Mouse (Mus musculus): Measurements from ENCODE around the gene Kank3.

Gene Kank3

GRCm38 (mm10) chr17:33822436-33822959, 12.2 kb downstream of the Kank3 start:
- CTCF ChIA-PET = interaction anchor here in 2 of 4 experiments (0.6 to 1.1 kb wide), 2 partner anchors 9 to 51 kb away, joined by 3 read pairs; no protein-coding TSS in a partner anchor
- POLR2A ChIA-PET = interaction anchor here (0.6 to 19.5 kb wide), 53 partner anchors 7 to 223 kb away, joined by 3 to 544 read pairs (median 6); partner anchors contain the start of genes Cd320 (in 3 of the 4), Kank3 (in 3 of the 4), B3galt4 (in 2 of the 4) and Daxx (in 2 of the 4)

GRCm38 (mm10) chr17:33823171-33823570, 12.9 kb downstream of the Kank3 start:
- ChIA-PET POLR2A (interaction anchor here (0.6 to 19.5 kb wide), 79 partner anchors 7 to 1455 kb away, joined by 3 to 544 read pairs (median 8); partner anchors contain the start of genes Angptl4 (in 3 of the 4), Daxx (in 3 of the 4), Kank3 (in 3 of the 4) and Rab11b (in 3 of the 4)), CTCF (interaction anchor here in 1 of 4 experiments (1.1 kb wide), 1 partner anchor 10 kb away, joined by 3 read pairs; no protein-coding TSS in a partner anchor)

GRCm38 (mm10) chr17:33824084-33824996, 14.0 kb downstream of the Kank3 start, which contains the start of the genes Rps28 and Ndufa7:
Gene Rps28 (minus strand): TSS chr17:33824562.
Gene Ndufa7 (plus strand): TSS chr17:33824572.
- ChIA-PET CTCF (interaction anchor here in 3 of 4 experiments (0.6 to 2.1 kb wide), 6 partner anchors 41 to 430 kb away, joined by 3 to 6 read pairs (median 4); partner anchors contain the start of gene Zfp101 (in 1 of the 3)), POLR2A (interaction anchor here (0.5 to 19.5 kb wide), 179 partner anchors 9 to 1470 kb away, joined by 3 to 544 read pairs (median 4); partner anchors contain the start of genes Angptl4 (in 3 of the 4), B3galt4 (in 3 of the 4), Cd320 (in 3 of the 4) and Daxx (in 3 of the 4))

GRCm38 (mm10) chr17:33824997-33825330, 14.6 kb downstream of the Kank3 start:
- ChIA-PET CTCF (interaction anchor here in 2 of 4 experiments (0.6 to 2.1 kb wide), 5 partner anchors 40 to 431 kb away, joined by 3 to 5 read pairs (median 4); partner anchors contain the start of gene Zfp101 (in 1 of the 2)), POLR2A (interaction anchor here (0.5 to 19.5 kb wide), 136 partner anchors 9 to 1471 kb away, joined by 3 to 544 read pairs (median 5); partner anchors contain the start of genes Angptl4 (in 3 of the 4), B3galt4 (in 3 of the 4), Daxx (in 3 of the 4) and Kank3 (in 3 of the 4))

- ChIA-PET POLR2A (interaction anchor here (0.9 to 19.5 kb wide), 59 partner anchors 10 to 332 kb away, joined by 3 to 544 read pairs (median 10); partner anchors contain the start of genes Kank3 (in 3 of the 4), Tapbp (in 3 of the 4), Zbtb22 (in 3 of the 4) and Angptl4 (in 2 of the 4)), CTCF (interaction anchor here in 2 of 4 experiments (0.6 to 2.1 kb wide), 4 partner anchors 40 to 101 kb away, joined by 3 to 4 read pairs (median 4); no protein-coding TSS in a partner anchor)
Measured at GRCm38 (mm10) chr17:33825462-33825861, 15.1 kb downstream of the Kank3 start.

- POLR2A ChIA-PET = interaction anchor here (0.5 to 19.5 kb wide), 30 partner anchors 10 to 836 kb away, joined by 3 to 544 read pairs (median 4); partner anchors contain the start of genes Cd320 (in 3 of the 4), Kank3 (in 3 of the 4), March2 (in 1 of the 4) and Rab11b (in 1 of the 4)
- CTCF ChIA-PET = interaction anchor here (0.5 to 1.1 kb wide), 20 partner anchors 8 to 440 kb away, joined by 3 to 7 read pairs (median 3); partner anchors contain the start of genes B3galt4 (in 1 of the 4), Cd320 (in 1 of the 4) and Rab11b (in 1 of the 4)
Measured at GRCm38 (mm10) chr17:33826850-33827249, 16.5 kb downstream of the Kank3 start.

GRCm38 (mm10) chr17:33828892-33829291, 18.6 kb downstream of the Kank3 start:
- CTCF ChIA-PET = interaction anchor here in 1 of 4 experiments (0.8 kb wide), 1 partner anchor 37 kb away, joined by 3 read pairs; no protein-coding TSS in a partner anchor
- POLR2A ChIA-PET = interaction anchor here in 3 of 4 experiments (0.6 to 19.5 kb wide), 19 partner anchors 9 to 150 kb away, joined by 3 to 544 read pairs (median 4); partner anchors contain the start of genes Kank3 (in 2 of the 3), Rab11b (in 2 of the 3), Angptl4 (in 1 of the 3) and Cd320 (in 1 of the 3)

GRCm38 (mm10) chr17:33829561-33829960, 19.2 kb downstream of the Kank3 start:
- POLR2A ChIA-PET = interaction anchor here in 3 of 4 experiments (0.6 to 19.5 kb wide), 16 partner anchors 10 to 132 kb away, joined by 3 to 544 read pairs (median 4); partner anchors contain the start of genes Kank3 (in 2 of the 3), Rab11b (in 2 of the 3), Cd320 (in 1 of the 3) and Rps18 (in 1 of the 3)
- CTCF ChIA-PET = interaction anchor here in 1 of 4 experiments (0.6 kb wide), 1 partner anchor 1339 kb away, joined by 4 read pairs; no protein-coding TSS in a partner anchor

GRCm38 (mm10) chr17:33842966-33843795, 32.9 kb downstream of the Kank3 start, which contains the start of gene Cd320:
Gene Cd320 (plus strand): TSS chr17:33843091.
- CTCF ChIA-PET = interaction anchor here in 2 of 4 experiments (0.7 to 1.9 kb wide), 8 partner anchors 17 to 150 kb away, joined by 3 to 5 read pairs (median 4); no protein-coding TSS in a partner anchor
- POLR2A ChIA-PET = interaction anchor here in 3 of 4 experiments (0.6 to 20.8 kb wide), 29 partner anchors 9 to 214 kb away, joined by 3 to 449 read pairs (median 4); partner anchors contain the start of genes Ndufa7 (in 3 of the 3), Rps28 (in 3 of the 3), Rps18 (in 2 of the 3) and Vps52 (in 2 of the 3)

- CTCF ChIA-PET = interaction anchor here in 3 of 4 experiments (0.6 to 1.9 kb wide), 4 partner anchors 17 to 1838 kb away, joined by 3 to 5 read pairs (median 4); no protein-coding TSS in a partner anchor
- POLR2A ChIA-PET = interaction anchor here in 3 of 4 experiments (0.6 to 20.8 kb wide), 21 partner anchors 9 to 215 kb away, joined by 3 to 449 read pairs (median 4); partner anchors contain the start of genes Ndufa7 (in 2 of the 3), Rps28 (in 2 of the 3), Pfdn6 (in 1 of the 3) and Rps18 (in 1 of the 3)
Measured at GRCm38 (mm10) chr17:33844196-33844595, 33.9 kb downstream of the Kank3 start.

GRCm38 (mm10) chr17:33848139-33848538, 37.8 kb downstream of the Kank3 start:
- ChIA-PET POLR2A (interaction anchor here in 3 of 4 experiments (0.6 to 20.8 kb wide), 6 partner anchors 9 to 452 kb away, joined by 3 to 449 read pairs (median 6); partner anchors contain the start of genes Ndufa7 (in 2 of the 3), Rps28 (in 2 of the 3), Rps18 (in 1 of the 3) and Vps52 (in 1 of the 3)), CTCF (interaction anchor here in 1 of 4 experiments (0.6 kb wide), 1 partner anchor 144 kb away, joined by 3 read pairs; no protein-coding TSS in a partner anchor)

- POLR2A ChIA-PET = interaction anchor here in 3 of 4 experiments (1.0 to 20.8 kb wide), 3 partner anchors 14 to 29 kb away, joined by 3 to 449 read pairs (median 4); partner anchors contain the start of genes Rps28 (in 2 of the 3) and Ndufa7 (in 1 of the 3)
- CTCF ChIA-PET = no interaction called here
Measured at GRCm38 (mm10) chr17:33851331-33851730, 41.0 kb downstream of the Kank3 start.

GRCm38 (mm10) chr17:33857816-33858215, 47.5 kb downstream of the Kank3 start:
- ChIA-PET CTCF (interaction anchor here in 2 of 4 experiments (0.5 to 0.7 kb wide), 2 partner anchors 8 to 58 kb away, joined by 3 to 4 read pairs; partner anchors contain the start of genes Tapbp (in 1 of the 2) and Zbtb22 (in 1 of the 2)), POLR2A (interaction anchor here in 3 of 4 experiments (0.6 to 2.3 kb wide), 12 partner anchors 8 to 206 kb away, joined by 3 to 8 read pairs (median 4); partner anchors contain the start of genes B3galt4 (in 1 of the 3), Ndufa7 (in 1 of the 3), Pfdn6 (in 1 of the 3) and Rab11b (in 1 of the 3))

- ChIA-PET POLR2A (interaction anchor here in 3 of 4 experiments (0.6 to 2.9 kb wide), 46 partner anchors 9 to 1602 kb away, joined by 3 to 19 read pairs (median 4); partner anchors contain the start of genes Ndufa7 (in 3 of the 3), Rps28 (in 3 of the 3), Daxx (in 2 of the 3) and Rab11b (in 2 of the 3)), CTCF (interaction anchor here (0.5 to 2.0 kb wide), 44 partner anchors 8 to 1478 kb away, joined by 3 to 11 read pairs (median 4); partner anchors contain the start of genes Tapbp (in 2 of the 4), Zbtb22 (in 2 of the 4), B3galt4 (in 1 of the 4) and Cd320 (in 1 of the 4))
Measured at GRCm38 (mm10) chr17:33865330-33866030, 55.2 kb downstream of the Kank3 start.
